19 mouse cellular contexts compared by ENCODE assay signal in genomic region chr4:34964906-34965305, GRCm38 (mm10).
DNase-seq lines count a peak whose midpoint lies in the region; ATAC-seq lines count a peak whose summit lies in the region.
"Had no signal": no experiment of that assay in that cellular context is flagged by ENCODE, and none has a peak within 500 bp of the region (broad histone marks: within the 10 kb centered on the region; RNA-seq: fewer than 3 reads in every experiment).

No protein-coding gene starts in this region.

- H3K4me3 ChIP-seq in heart, embryonic 10.5 days = no peak overlapping the region
- H3K4me3 ChIP-seq in neural tube, embryonic 15.5 days (replicated peaks) = no peak overlapping the region
- H3K4me3 ChIP-seq: forebrain, embryonic 13.5 days; limb, embryonic 10.5 days had no signal

- no peak for ATAC-seq in neural tube, embryonic 15.5 days (ENCODE audit: low FRiP score)
- ATAC-seq: forebrain, embryonic 13.5 days; inflammation-experienced regulatory T-cells, adult 6 months; midbrain, embryonic 16.5 days had no signal

- H3K9ac ChIP-seq in neural tube, embryonic 15.5 days (replicated peaks) = no peak overlapping the region
- H3K9ac ChIP-seq: forebrain, embryonic 13.5 days had no signal

- intact Hi-C loops in left cerebral cortex, postnatal 4 days (cut with DNase I) = no loop called here

- H3K36me3 ChIP-seq in heart, embryonic 10.5 days = no peaks in the 10 kb centered on the region
- no peaks in the 10 kb centered on the region for H3K36me3 ChIP-seq in neural tube, embryonic 15.5 days
- H3K36me3 ChIP-seq: limb, embryonic 10.5 days had no signal

- DNase-seq in heart, adult 11 months = peak; percentile 69
- DNase-seq in heart, embryonic 10.5 days (ENCODE audit: low spot score) = no peak
- peak; percentile 32 for DNase-seq in left cerebral cortex, postnatal 4 days
- DNase-seq in left cerebral cortex, adult 8-10 months (ENCODE audit: low spot score in 2 of 2) = no peak
- peak; percentile 21 for DNase-seq in right cerebral cortex, postnatal 14 days
- no peak for DNase-seq in right cerebral cortex, postnatal 25 days
- DNase-seq: adrenal gland, postnatal 25 days; B cell, adult 2 months; cerebellum, adult 18-20 months; heart, postnatal 10 days; lung, postnatal 36 days; thymus, adult 18-20 months had no signal

- H3K27me3 ChIP-seq in heart, embryonic 10.5 days (ENCODE audit: insufficient read depth, poor library complexity, severe bottlenecking) = no peaks in the 10 kb centered on the region
- H3K27me3 ChIP-seq in neural tube, embryonic 15.5 days (replicated peaks) = no peaks in the 10 kb centered on the region
- H3K27me3 ChIP-seq: forebrain, embryonic 13.5 days had no signal

- H3K4me2 ChIP-seq in neural tube, embryonic 15.5 days = no peak overlapping the region
- H3K4me2 ChIP-seq: forebrain, embryonic 13.5 days; heart, embryonic 11.5 days; liver, embryonic 11.5 days had no signal

- WGBS in heart, embryonic 10.5 days = 39% methylated on average over 10 of the region's 10 CpGs
- 69% methylated on average over 10 of the region's 10 CpGs for WGBS in neural tube, embryonic 15.5 days

- 0 out of 2 replicates have a peak, but pooled peaks cover 2% of the 10 kb centered on the region for H3K4me1 ChIP-seq in heart, embryonic 10.5 days
- H3K4me1 ChIP-seq in neural tube, embryonic 15.5 days = peaks cover 4% of the 10 kb centered on the region; the same call in 1 of the 2 replicates

- H3K9me3 ChIP-seq in heart, embryonic 10.5 days = no peaks in the 10 kb centered on the region
- no peaks in the 10 kb centered on the region for H3K9me3 ChIP-seq in neural tube, embryonic 15.5 days (replicated peaks)
- H3K9me3 ChIP-seq: forebrain, embryonic 13.5 days; limb, embryonic 10.5 days had no signal

- H3K27ac ChIP-seq in heart, embryonic 10.5 days = no peak overlapping the region
- no peak overlapping the region for H3K27ac ChIP-seq in neural tube, embryonic 15.5 days (replicated peaks)
- H3K27ac ChIP-seq: forebrain, embryonic 13.5 days; limb, embryonic 10.5 days had no signal

Comparison
In these comparisons a context has a peak if more than half of its experiments do, and no peak if none do; other contexts are left out.
1. DNase-seq: peak in heart, adult 11 months (single experiment), left cerebral cortex, postnatal 4 days (single experiment) and right cerebral cortex, postnatal 14 days (single experiment); none in heart, embryonic 10.5 days (single experiment), left cerebral cortex, adult 8-10 months (0 of 2) and right cerebral cortex, postnatal 25 days (single experiment).